Mouse (Mus musculus) G1E (cell line): ENCODE results near the gene Stxbp3.

ENCODE experiments used
- CTCF ChIP-seq: IDR thresholded peaks from 2 replicates; pipeline ENCODE4 v1.5.1; 2012; ENCODE audit warnings: low read depth, low read length, inconsistent platforms, mixed read lengths
- GATA1 ChIP-seq: IDR thresholded peaks from 2 replicates; pipeline ENCODE4 v1.6.1; 2012; ENCODE audit warnings: borderline replicate concordance, low read length, inconsistent platforms, mixed read lengths
- POLR2AphosphoS5 ChIP-seq: IDR thresholded peaks from 2 replicates; pipeline ENCODE4 v1.6.1; 2012; ENCODE audit warnings: low read depth, low read length, inconsistent platforms; ENCODE audit not compliant: insufficient replicate concordance
- TAL1 ChIP-seq: conservative IDR thresholded peaks from 2 replicates; pipeline ENCODE4 v1.6.1; 2012; ENCODE audit warnings: low read depth, low read length, inconsistent platforms, mixed read lengths

- TF ChIP-seq TAL1 (no peak), CTCF (no peak), POLR2AphosphoS5 (no peak), GATA1 (no peak)
Observed at GRCm38 (mm10) chr3:108805622-108806021, 34.7 kb downstream of the Stxbp3 start.
